Mouse (Mus musculus): ENCODE measurements around the gene Setd1b. TPM values are rescaled to one million over a fixed set of nuclear protein-coding genes. Genes with fewer than 3 reads are reported as not detected.
A peak's percentile ranks its signal among the peaks of the same experiment; 100 is the strongest.

Gene Setd1b
- polyA plus RNA-seq, 1 experiment = 5.4 TPM

DNA sequence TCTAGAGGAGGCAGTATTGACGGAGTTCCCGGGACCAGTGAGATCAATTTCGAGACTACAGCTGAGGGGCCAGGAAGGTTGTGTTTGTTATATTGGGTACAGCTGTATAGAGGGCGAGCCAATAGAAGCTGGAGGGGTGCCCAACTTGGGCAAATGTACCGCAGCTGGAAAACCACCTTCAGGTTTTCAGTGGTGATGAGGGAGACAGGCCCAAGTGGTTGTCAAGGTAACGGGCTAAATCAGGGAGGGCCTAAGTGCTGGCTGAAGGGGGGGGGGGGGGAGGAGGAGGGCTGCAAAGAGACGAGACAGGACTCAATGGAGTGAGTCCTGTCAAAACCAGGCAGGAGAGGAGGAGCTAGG, 8.2 kb upstream of the Setd1b start:
- Histone ChIP-seq H3K27ac (replicated peaks; ENCODE audit: low read depth, low read length) (no peak overlapping the region), H3K4me1 (ENCODE audit: control insufficient read depth, insufficient read depth, insufficient read length, low read length) (peaks cover 10% of the 10 kb centered on the region), H3K4me3 (ENCODE audit: insufficient read depth, low read depth, low read length) (no peak overlapping the region)

DNA sequence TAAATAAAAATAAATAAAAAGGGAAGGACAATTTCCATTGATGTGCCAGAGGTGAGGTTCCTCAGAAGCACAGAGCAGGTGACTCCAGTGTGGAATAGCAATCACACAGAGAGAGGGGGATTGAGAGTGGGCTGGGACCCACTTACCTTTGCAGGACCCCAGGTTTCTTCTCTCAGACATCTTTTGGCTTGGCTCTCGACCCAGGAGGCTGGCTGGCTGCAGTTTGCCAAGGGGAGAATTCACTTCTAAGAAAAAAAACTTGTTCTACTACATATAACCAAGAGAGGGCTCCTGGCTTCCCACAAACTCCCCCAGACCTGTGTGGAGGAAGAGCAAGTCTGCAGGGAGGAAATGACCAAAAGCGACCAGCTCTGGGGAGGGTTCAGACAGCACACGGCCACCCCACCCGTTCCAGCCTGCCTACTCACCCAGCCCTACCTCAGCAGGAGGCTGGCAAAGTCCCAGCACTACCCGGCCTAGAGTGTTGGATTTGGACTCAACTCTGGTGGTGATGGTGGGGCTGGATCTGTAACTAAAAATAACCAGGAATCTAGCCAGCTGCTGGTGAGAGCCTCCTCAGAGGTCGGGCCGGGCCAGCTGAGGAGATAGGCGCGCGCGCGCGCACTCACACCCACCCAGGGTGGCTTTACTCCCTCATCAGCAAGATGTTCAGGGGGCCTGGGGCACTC, 7.7 kb upstream of the Setd1b start:
- Histone ChIP-seq H3K4me1 (ENCODE audit: control insufficient read depth, insufficient read depth, insufficient read length, low read length) (peaks cover 10% of the 10 kb centered on the region), H3K27ac (replicated peaks; ENCODE audit: low read depth, low read length) (peak overlapping the region; percentile 85), H3K4me3 (ENCODE audit: insufficient read depth, low read depth, low read length) (peak overlapping the region; percentile 56)

DNA sequence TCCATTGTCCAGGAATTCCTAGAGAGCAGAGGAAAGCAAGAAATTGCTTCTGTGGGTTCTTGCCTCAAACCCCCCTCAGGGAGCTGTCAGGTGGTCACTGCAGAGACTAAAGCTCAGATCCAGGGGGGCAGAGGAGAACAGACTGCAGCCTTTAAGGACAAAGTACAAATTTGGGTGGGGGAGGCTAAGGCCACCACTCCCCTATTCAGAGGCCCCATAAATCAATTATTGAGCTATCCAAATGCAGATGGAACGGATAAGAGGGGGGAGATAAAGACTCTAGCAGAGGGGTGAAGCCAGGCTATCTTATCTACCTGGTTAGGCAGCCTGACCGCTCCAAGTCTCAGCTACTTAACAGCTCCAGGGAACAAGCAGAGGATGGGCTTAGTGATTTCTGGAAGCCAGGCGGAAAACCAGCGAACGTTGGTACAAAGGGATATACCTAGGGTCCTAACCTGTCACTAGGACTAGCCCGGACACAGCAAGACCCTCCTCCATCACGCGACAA, 7.1 kb upstream of the Setd1b start:
- H3K4me3 ChIP-seq (ENCODE audit: insufficient read depth, low read depth, low read length) = peak overlapping the region; percentile 56
- peak overlapping the region; percentile 85 for H3K27ac ChIP-seq (replicated peaks; ENCODE audit: low read depth, low read length)
- peaks cover 10% of the 10 kb centered on the region for H3K4me1 ChIP-seq (ENCODE audit: control insufficient read depth, insufficient read depth, insufficient read length, low read length)

GRCm38 (mm10) chr5:123135471-123136360, 6.3 kb upstream of the Setd1b start:
- Histone ChIP-seq H3K4me1 (ENCODE audit: control insufficient read depth, insufficient read depth, insufficient read length, low read length) (peaks cover 10% of the 10 kb centered on the region), H3K27ac (replicated peaks; ENCODE audit: low read depth, low read length) (peak overlapping the region; percentile 93), H3K4me3 (ENCODE audit: insufficient read depth, low read depth, low read length) (peak overlapping the region; percentile 56)

DNA sequence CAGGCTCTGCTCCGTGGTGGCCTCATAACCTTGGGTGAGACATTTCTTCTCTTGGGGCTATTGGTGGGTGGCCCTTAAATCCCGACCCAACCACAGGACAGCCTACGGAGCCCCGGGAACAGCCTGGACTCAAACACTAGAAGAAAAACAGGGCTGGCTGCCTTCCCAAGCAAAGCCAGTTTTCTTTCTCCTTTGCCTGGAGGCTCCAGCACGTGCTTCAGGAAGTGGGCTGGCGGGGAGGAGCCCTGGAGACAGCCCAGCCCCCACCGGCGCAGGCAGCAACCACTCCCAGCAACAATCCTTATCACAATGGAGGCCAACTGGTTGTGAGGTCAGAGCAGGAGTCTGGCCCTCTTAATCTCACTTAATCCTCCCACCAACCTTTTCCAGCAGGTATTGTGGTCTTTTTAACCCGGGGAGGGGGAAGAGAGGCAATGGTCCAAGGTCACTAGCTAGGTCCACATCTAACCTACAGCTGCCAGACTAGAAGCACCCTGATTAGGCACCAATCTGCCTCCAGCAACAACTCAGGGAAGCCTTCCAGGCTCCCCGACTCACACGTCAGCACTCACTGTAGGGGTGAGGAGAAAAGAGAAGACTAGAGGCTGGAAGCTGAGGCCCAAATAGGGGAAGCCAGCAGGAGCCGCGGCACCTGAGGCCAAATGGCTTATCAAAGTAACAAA, 5.5 kb upstream of the Setd1b start:
- Histone ChIP-seq H3K4me1 (ENCODE audit: control insufficient read depth, insufficient read depth, insufficient read length, low read length) (peaks cover 10% of the 10 kb centered on the region), H3K4me3 (ENCODE audit: insufficient read depth, low read depth, low read length) (peak overlapping the region; percentile 56), H3K27ac (replicated peaks; ENCODE audit: low read depth, low read length) (peak overlapping the region; percentile 95)

DNA sequence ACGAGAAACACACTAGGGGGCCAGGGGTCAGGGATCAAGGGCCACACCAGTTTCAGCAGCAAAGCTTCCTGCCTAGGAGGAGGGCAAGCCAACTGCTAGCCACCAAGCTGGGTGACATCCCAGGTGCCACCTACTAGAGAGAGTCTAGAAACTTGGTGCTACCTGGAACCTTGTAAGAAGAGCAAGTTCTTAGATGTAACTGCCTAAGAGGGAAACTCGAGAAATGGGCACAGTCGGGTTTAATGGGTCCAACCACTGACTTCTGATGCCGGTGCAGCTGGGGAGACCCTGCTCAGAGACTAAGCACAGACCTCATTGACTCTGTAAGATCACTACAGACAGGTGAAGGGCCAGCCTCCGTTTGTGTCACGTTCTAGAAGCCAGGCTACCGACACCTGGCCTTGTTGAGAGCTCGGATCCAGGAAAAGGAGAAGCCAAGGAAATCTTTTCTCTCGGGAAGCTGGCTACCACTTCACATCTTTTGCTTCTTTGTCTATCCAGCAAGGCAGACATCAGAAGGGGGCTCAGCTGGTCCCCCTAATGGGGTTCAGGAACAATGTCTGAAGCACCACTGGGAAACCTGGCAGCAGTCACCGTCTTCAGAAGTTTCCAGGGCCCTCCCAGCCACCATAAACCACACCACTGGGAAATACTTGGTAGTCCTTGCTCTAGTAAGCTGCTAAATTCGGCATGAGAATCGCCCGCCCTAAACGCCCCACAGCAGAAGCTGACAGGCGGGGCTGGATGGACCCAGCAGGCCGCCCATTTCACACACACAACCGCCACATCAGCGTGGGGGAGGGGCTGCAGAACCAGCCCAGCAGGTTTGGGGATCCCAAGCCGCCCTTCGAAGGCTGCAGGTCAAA, 4.7 kb upstream of the Setd1b start:
- Histone ChIP-seq H3K4me3 (ENCODE audit: insufficient read depth, low read depth, low read length) (peak overlapping the region; percentile 44), H3K27ac (replicated peaks; ENCODE audit: low read depth, low read length) (peak overlapping the region; percentile 95), H3K4me1 (ENCODE audit: control insufficient read depth, insufficient read depth, insufficient read length, low read length) (peaks cover 10% of the 10 kb centered on the region)

DNA sequence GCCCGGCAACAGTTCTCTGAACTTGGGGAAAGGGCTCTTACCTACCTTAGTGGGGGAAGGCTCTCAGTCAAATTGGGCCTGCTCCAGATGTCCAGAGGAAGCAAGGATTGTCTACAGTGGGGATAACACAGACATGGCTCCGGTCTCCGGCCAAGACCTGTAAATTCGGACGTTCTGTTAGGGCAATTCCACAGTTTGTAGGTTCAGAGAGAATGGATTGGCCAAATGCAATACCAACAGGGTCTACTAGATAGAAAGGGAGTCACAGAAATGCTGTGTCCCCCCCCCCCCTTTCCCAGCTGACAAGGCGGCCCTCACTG, 4.1 kb upstream of the Setd1b start:
- H3K4me3 ChIP-seq (ENCODE audit: insufficient read depth, low read depth, low read length) = peak overlapping the region; percentile 44
- H3K27ac ChIP-seq (replicated peaks; ENCODE audit: low read depth, low read length) = peak overlapping the region; percentile 95
- H3K4me1 ChIP-seq (ENCODE audit: control insufficient read depth, insufficient read depth, insufficient read length, low read length) = peaks cover 10% of the 10 kb centered on the region

- Histone ChIP-seq H3K4me1 (ENCODE audit: control insufficient read depth, insufficient read depth, insufficient read length, low read length) (peaks cover 10% of the 10 kb centered on the region), H3K27ac (replicated peaks; ENCODE audit: low read depth, low read length) (peak overlapping the region; percentile 97), H3K4me3 (ENCODE audit: insufficient read depth, low read depth, low read length) (peak overlapping the region; percentile 71)
Measured at GRCm38 (mm10) chr5:123138230-123138911, 3.6 kb upstream of the Setd1b start.

DNA sequence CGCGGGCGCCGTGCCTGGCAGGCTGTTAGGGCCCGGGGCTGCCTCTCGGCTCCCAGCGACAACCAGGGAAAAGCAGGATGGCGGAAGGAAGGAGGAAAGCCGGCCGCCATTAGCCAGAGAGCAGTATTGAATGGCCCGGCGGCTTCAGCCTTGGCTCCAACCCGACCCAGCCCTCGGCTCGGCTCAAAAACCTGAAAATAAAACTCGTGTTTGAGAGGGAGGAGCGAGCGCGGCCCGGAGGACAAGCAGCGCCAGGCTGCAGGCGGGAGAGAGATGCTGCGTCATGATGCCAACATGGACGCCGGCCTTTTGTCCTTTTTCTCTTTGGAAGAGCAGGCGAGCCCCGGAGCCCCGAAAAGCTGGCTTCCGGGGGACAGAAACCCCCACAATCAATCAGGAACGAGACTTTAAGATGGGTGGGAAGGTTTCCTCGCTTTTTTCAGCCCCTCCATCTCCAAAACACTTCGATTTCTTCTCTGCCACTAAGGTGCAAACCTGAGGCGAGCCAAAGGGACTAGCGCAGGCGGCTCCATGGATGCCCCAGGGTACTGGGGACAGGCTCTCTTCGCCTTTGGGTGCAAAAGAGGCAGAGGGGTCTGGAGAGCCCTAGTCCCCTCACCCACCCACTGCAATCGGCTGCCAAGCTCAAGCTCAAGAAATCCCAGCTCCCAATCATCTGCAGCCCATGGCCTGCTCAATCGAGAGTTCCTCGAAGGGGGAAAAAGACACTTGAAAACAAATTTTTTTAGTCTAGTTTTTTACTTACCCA, 2.9 kb upstream of the Setd1b start:
- Histone ChIP-seq H3K27ac (replicated peaks; ENCODE audit: low read depth, low read length) (peak overlapping the region; percentile 97), H3K4me1 (ENCODE audit: control insufficient read depth, insufficient read depth, insufficient read length, low read length) (peaks cover 12% of the 10 kb centered on the region), H3K4me3 (ENCODE audit: insufficient read depth, low read depth, low read length) (peak overlapping the region; percentile 71)

GRCm38 (mm10) chr5:123139722-123140627, 2.0 kb upstream of the Setd1b start:
- Histone ChIP-seq H3K27ac (replicated peaks; ENCODE audit: low read depth, low read length) (peak overlapping the region; percentile 97), H3K4me3 (ENCODE audit: insufficient read depth, low read depth, low read length) (peak overlapping the region; percentile 71), H3K4me1 (ENCODE audit: control insufficient read depth, insufficient read depth, insufficient read length, low read length) (peaks cover 8% of the 10 kb centered on the region)

- Histone ChIP-seq H3K4me3 (ENCODE audit: insufficient read depth, low read depth, low read length) (peak overlapping the region; percentile 71), H3K27ac (replicated peaks; ENCODE audit: low read depth, low read length) (peak overlapping the region; percentile 95), H3K4me1 (ENCODE audit: control insufficient read depth, insufficient read depth, insufficient read length, low read length) (peaks cover 8% of the 10 kb centered on the region)
Measured at GRCm38 (mm10) chr5:123140694-123141554, 1.1 kb upstream of the Setd1b start.

GRCm38 (mm10) chr5:123141555-123142160, 335 bp upstream of the Setd1b start:
- Histone ChIP-seq H3K4me1 (ENCODE audit: control insufficient read depth, insufficient read depth, insufficient read length, low read length) (peaks cover 8% of the 10 kb centered on the region), H3K4me3 (ENCODE audit: insufficient read depth, low read depth, low read length) (peak overlapping the region; percentile 71), H3K27ac (replicated peaks; ENCODE audit: low read depth, low read length) (peak overlapping the region; percentile 95)
